Mouse (Mus musculus) forebrain, embryonic 16.5 days (tissue): Measurements from ENCODE around the gene Mid1. TPM values are rescaled to one million over a fixed set of nuclear protein-coding genes. Genes with fewer than 3 reads are reported as not detected.
"Not testable (repeated sequence)": the region's sequence is repeated elsewhere in the genome, so short reads cannot be mapped to it uniquely, and the experiment has no call there.

Experiments
- ATAC-seq: fragments of 200-750 bp; cut with Nextera tagmentation; 2 replicates; pipeline ENCODE4 v1.8.0; 2017; ENCODE audit warnings: mild to moderate bottlenecking, moderate library complexity
- H3K27ac ChIP-seq: fragments of 300-500 bp; sonication (generic); 2 replicates; pipeline ENCODE4 v1.5.1; 2014; ENCODE audit warnings: low read length, control low read depth
- H3K27me3 ChIP-seq: fragments of 300-500 bp; sonication (generic); replicated peaks from 2 replicates; pipeline ENCODE4 v1.6.1; 2014; ENCODE audit warnings: low read length; ENCODE audit not compliant: control insufficient read depth, insufficient read depth
- H3K36me3 ChIP-seq: fragments of 300-500 bp; sonication (generic); 2 replicates; pipeline ENCODE4 v1.6.1; 2014; ENCODE audit not compliant: control insufficient read depth, insufficient read depth
- H3K4me1 ChIP-seq: fragments of 300-500 bp; sonication (generic); replicated peaks from 2 replicates; pipeline ENCODE4 v1.6.1; 2014; ENCODE audit warnings: low read length; ENCODE audit not compliant: control insufficient read depth, insufficient read depth
- H3K4me2 ChIP-seq: fragments of 300-500 bp; sonication (generic); 2 replicates; pipeline ENCODE4 v1.6.1; 2014; ENCODE audit warnings: mild to moderate bottlenecking, low read length, control low read depth
- H3K4me3 ChIP-seq: fragments of 300-500 bp; sonication (generic); replicated peaks from 2 replicates; pipeline ENCODE4 v1.5.1; 2014; ENCODE audit warnings: mild to moderate bottlenecking, low read length, control low read depth
- H3K9ac ChIP-seq: fragments of 300-500 bp; sonication (generic); replicated peaks from 2 replicates; pipeline ENCODE4 v1.6.1; 2014; ENCODE audit warnings: low read depth, low read length, control low read depth
- H3K9me3 ChIP-seq: fragments of 300-500 bp; sonication (generic); 2 replicates; pipeline ENCODE4 v1.6.1; 2016; ENCODE audit warnings: low read length; ENCODE audit not compliant: control insufficient read depth
- WGBS: fragments of 180-500 bp; shearing (Covaris S2); extraction: QIAGEN DNeasy Blood & Tissue Kit; methylation state at CpG from one replicate; pipeline ENCODE4 v1.1.7; 2014; 5-methylcytosine and 5-hydroxymethylcytosine counted together
- polyA plus RNA-seq: library from polyadenylated mRNA; unstranded; fragments of >200 nt; fragmentation: Nextera tagmentation; extraction: Ambion mirVana; gene quantifications from 2 replicates; pipeline ENCODE4 v1.2.1, GENCODE M21; 2015

Gene Mid1
- polyA plus RNA-seq, 1 experiment from 2014 or later = 10.0 TPM

GRCm38 (mm10) chrX:170017333-170018245, 332.6 kb downstream of the Mid1 start:
- ATAC-seq = peak; percentile 92
- peak overlapping the region; percentile 22 for H3K4me3 ChIP-seq
- peak overlapping the region; percentile 16; the same call in 1 of the 2 replicates for H3K27ac ChIP-seq

GRCm38 (mm10) chrX:170018571-170019218, 333.7 kb downstream of the Mid1 start:
- 85% methylated on average over 66 of the region's 66 CpGs for WGBS
- not testable (repeated sequence) for H3K4me3 ChIP-seq, H3K27ac ChIP-seq, H3K9ac ChIP-seq, H3K27me3 ChIP-seq, H3K4me2 ChIP-seq, H3K4me1 ChIP-seq
- ATAC-seq = peak; percentile 53
- H3K9me3 ChIP-seq = peaks cover 20% of the 10 kb centered on the region
- H3K36me3 ChIP-seq = peaks cover 12% of the 10 kb centered on the region

More at GRCm38 (mm10) chrX:170017333-170018245, 332.6 kb downstream of the Mid1 start:
- Histone ChIP-seq H3K4me2 (peak overlapping the region; percentile 8; the same call in 1 of the 2 replicates), H3K36me3 (peaks cover 12% of the 10 kb centered on the region), H3K9me3 (peaks cover 20% of the 10 kb centered on the region)
- 39% methylated on average over 27 of the region's 27 CpGs for WGBS
- H3K27me3 ChIP-seq, H3K4me1 ChIP-seq, H3K9ac ChIP-seq: not testable (repeated sequence)

- H3K4me1 ChIP-seq, H3K9ac ChIP-seq, H3K4me3 ChIP-seq, H3K27ac ChIP-seq, H3K27me3 ChIP-seq, H3K4me2 ChIP-seq: not testable (repeated sequence)
- Histone ChIP-seq H3K36me3 (peaks cover 12% of the 10 kb centered on the region), H3K9me3 (peaks cover 20% of the 10 kb centered on the region)
- ATAC-seq = peak; percentile 35
- 79% methylated on average over 30 of the region's 30 CpGs for WGBS
These were observed 334.4 kb downstream of the Mid1 start for GRCm38 (mm10) chrX:170019219-170019953.

GRCm38 (mm10) chrX:170019954-170020689, 335.1 kb downstream of the Mid1 start:
- peaks cover 12% of the 10 kb centered on the region for H3K36me3 ChIP-seq
- ATAC-seq, H3K4me3 ChIP-seq, H3K4me1 ChIP-seq, H3K9ac ChIP-seq, H3K27me3 ChIP-seq, H3K4me2 ChIP-seq: not testable (repeated sequence)
- H3K9me3 ChIP-seq = peaks cover 20% of the 10 kb centered on the region
- peak overlapping the region; percentile 50 for H3K27ac ChIP-seq
- 45% methylated on average over 14 of the region's 14 CpGs for WGBS

- Histone ChIP-seq H3K36me3 (peaks cover 12% of the 10 kb centered on the region), H3K9me3 (peaks cover 20% of the 10 kb centered on the region)
- 33% methylated on average over 9 of the region's 9 CpGs for WGBS
- not testable (repeated sequence) for H3K4me3 ChIP-seq, H3K4me1 ChIP-seq, H3K27ac ChIP-seq, H3K4me2 ChIP-seq, H3K27me3 ChIP-seq, H3K9ac ChIP-seq
- ATAC-seq = peak; percentile 18
These were observed 335.7 kb downstream of the Mid1 start for GRCm38 (mm10) chrX:170020690-170021050.

GRCm38 (mm10) chrX:170021205-170021604, 336.2 kb downstream of the Mid1 start:
- H3K4me3 ChIP-seq, H3K27me3 ChIP-seq, H3K9ac ChIP-seq, H3K4me2 ChIP-seq, ATAC-seq, H3K4me1 ChIP-seq: not testable (repeated sequence)
- peaks cover 20% of the 10 kb centered on the region for H3K9me3 ChIP-seq
- H3K27ac ChIP-seq = peak overlapping the region; percentile 50; the same call in 1 of the 2 replicates
- peaks cover 12% of the 10 kb centered on the region for H3K36me3 ChIP-seq
- 74% methylated on average over 12 of the region's 12 CpGs for WGBS

- 41% methylated on average over 15 of the region's 15 CpGs for WGBS
- 0 out of 2 replicates have a peak, but pooled peaks have one; percentile 13 for ATAC-seq
- Histone ChIP-seq H3K9me3 (peaks cover 20% of the 10 kb centered on the region), H3K27ac (0 out of 2 replicates have a peak overlapping the region, but pooled peaks have one; percentile 2), H3K36me3 (peaks cover 12% of the 10 kb centered on the region)
- H3K4me2 ChIP-seq, H3K9ac ChIP-seq, H3K27me3 ChIP-seq, H3K4me3 ChIP-seq, H3K4me1 ChIP-seq: not testable (repeated sequence)
These were observed 336.9 kb downstream of the Mid1 start for GRCm38 (mm10) chrX:170021750-170022461.
